Mouse (Mus musculus) C2C12 (cell line): ENCODE measurements around the gene Crtam. TPM values are rescaled to one million over a fixed set of nuclear protein-coding genes. Genes with fewer than 3 reads are reported as not detected.

Experiments
- H3K27me3 ChIP-seq: one replicate; pipeline ENCODE4 v1.6.1; 2011; ENCODE audit not compliant: control insufficient read depth, insufficient read depth, insufficient read length
- H3K36me3 ChIP-seq: one replicate; pipeline ENCODE4 v1.6.1; 2011; ENCODE audit not compliant: control insufficient read depth, insufficient read depth
- H3K4me3 ChIP-seq: one replicate; pipeline ENCODE4 v1.5.1; 2011; ENCODE audit warnings: mild to moderate bottlenecking, control low read depth; ENCODE audit not compliant: poor library complexity, insufficient read depth, severe bottlenecking
- H3K79me2 ChIP-seq: one replicate; pipeline ENCODE4 v1.6.1; 2011; ENCODE audit not compliant: control insufficient read depth, insufficient read depth
- H3K79me3 ChIP-seq: one replicate; pipeline ENCODE4 v1.6.1; 2011; ENCODE audit warnings: low read depth, control low read depth
- H3ac ChIP-seq: one replicate; pipeline ENCODE3; 2011; ENCODE audit warnings: low read depth; ENCODE audit not compliant: control insufficient read depth, insufficient read length
- CEBPB ChIP-seq: IDR thresholded peaks from one replicate; pipeline ENCODE4 v1.6.1; 2011; ENCODE audit warnings: low read depth, mild to moderate bottlenecking, control low read depth, moderate library complexity
- CTCF ChIP-seq: IDR thresholded peaks from one replicate; pipeline ENCODE4 v1.5.1; 2011; ENCODE audit not compliant: control insufficient read depth, insufficient read depth, insufficient read length
- FOSL1 ChIP-seq: IDR thresholded peaks from one replicate; pipeline ENCODE4 v1.8.0; 2011; ENCODE audit warnings: mild to moderate bottlenecking, low read length; ENCODE audit not compliant: poor library complexity, insufficient read depth, severe bottlenecking
- MAX ChIP-seq: IDR thresholded peaks from one replicate; pipeline ENCODE4 v1.6.1; 2011; ENCODE audit warnings: mild to moderate bottlenecking, control low read depth
- MYOD1 ChIP-seq: IDR thresholded peaks from one replicate; pipeline ENCODE4 v1.6.1; 2011; ENCODE audit warnings: low read depth; ENCODE audit not compliant: control insufficient read depth, insufficient read length
- MYOG ChIP-seq: IDR thresholded peaks from one replicate; pipeline ENCODE4 v1.6.1; 2011; ENCODE audit not compliant: control insufficient read depth, insufficient read length; ENCODE audit errors: extremely low read depth
- USF1 ChIP-seq: IDR thresholded peaks from one replicate; pipeline ENCODE4 v1.6.1; 2011; ENCODE audit warnings: low read depth, mild to moderate bottlenecking, control low read depth, moderate library complexity
- polyA plus RNA-seq: library from polyadenylated mRNA; unstranded; fragments of >200 nt; fragmentation: generic; extraction: Trizol; gene quantifications from one replicate; pipeline ENCODE4 v1.2.1, GENCODE M21; 2012; ENCODE audit warnings: missing spikeins

Crtam gene
- polyA plus RNA-seq, 1 experiment: 0.04 TPM

DNA sequence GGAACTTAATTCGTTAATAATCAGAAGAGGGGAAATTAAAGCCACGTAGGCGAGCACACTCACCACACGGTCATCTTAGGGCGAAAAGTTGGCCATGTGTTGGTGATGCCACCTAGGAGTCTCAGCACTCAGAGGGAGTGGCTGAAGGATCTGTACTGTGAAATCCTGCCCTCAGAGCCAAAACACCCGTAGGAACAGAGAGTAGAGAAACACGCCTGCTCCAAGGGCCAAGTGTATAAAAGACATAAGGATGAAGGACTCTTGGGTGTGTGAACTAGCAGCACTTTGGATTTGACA is 40.1 kb downstream of the Crtam start:
- peaks cover 51% of the 10 kb centered on the region for H3K27me3 ChIP-seq
- H3K4me3 ChIP-seq: no peak overlapping the region
- no peaks in the 10 kb centered on the region for H3K79me3 ChIP-seq
- no peak overlapping the region for H3ac ChIP-seq
- H3K36me3 ChIP-seq: no peaks in the 10 kb centered on the region
- H3K79me2 ChIP-seq: no peaks in the 10 kb centered on the region
- no peak for TF ChIP-seq FOSL1
- TF ChIP-seq MYOG: no peak
- no peak for TF ChIP-seq CEBPB
- no peak for TF ChIP-seq MYOD1
- TF ChIP-seq CTCF: no peak
- no peak for TF ChIP-seq MAX
- TF ChIP-seq USF1: no peak

DNA sequence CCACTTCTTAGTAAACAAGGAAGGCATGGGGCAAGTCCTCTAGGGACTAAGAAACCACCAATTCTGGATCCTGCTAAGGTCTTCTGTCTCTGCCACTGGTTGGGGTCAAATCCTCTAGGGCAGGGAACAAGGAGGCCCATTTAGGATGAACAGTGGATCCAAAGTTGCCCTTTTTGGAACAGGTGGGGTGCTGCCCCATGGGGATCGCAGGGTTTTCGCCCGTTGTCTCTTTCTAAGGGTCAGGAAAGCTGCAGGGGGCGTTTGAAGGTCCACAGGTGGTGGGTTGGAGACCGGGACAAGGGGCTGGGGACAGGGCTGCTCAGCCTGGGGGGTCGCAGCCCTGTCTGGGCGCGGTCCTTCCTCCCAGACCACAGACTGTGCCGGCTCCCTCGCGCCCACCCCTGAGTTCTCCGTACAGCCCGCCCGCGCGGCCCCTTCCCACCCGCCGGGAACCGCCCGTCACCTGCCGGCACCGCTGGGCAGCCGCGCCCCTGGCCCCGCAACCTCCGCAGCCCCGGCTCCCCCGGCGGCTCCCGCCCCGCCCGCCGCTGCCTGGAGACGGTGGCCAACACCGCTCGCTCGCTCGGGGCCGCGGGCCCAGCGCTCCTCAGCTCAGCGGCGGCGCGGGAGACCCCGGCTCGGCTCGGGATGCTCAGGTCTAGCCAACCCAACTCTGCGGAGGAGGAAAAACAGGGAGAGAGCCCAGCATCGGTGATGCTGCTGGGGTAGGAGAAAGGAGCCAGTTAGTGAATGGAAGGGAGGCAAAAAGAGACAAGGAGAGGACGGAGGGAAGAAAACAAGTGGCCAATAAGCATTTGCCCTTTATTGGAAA is 40.6 kb downstream of the Crtam start, which contains the start of gene Jhy:
Jhy (minus strand) TSS at position 533 of the 832 bp plus-strand sequence.
- H3K4me3 ChIP-seq: no peak within 1 kb of the TSS
- no peaks in the 10 kb centered on the region for H3K79me2 ChIP-seq
- no peak for TF ChIP-seq CEBPB
- TF ChIP-seq MYOD1: no peak
- no peak for TF ChIP-seq USF1
- TF ChIP-seq MAX: no peak
- no peak for TF ChIP-seq MYOG
- no peak for TF ChIP-seq FOSL1
- no peak for TF ChIP-seq CTCF
- no peak within 1 kb of the TSS for H3ac ChIP-seq
- H3K79me3 ChIP-seq: no peaks in the 10 kb centered on the region
- H3K36me3 ChIP-seq: no peaks in the 10 kb centered on the region
- H3K27me3 ChIP-seq: peaks cover 51% of the 10 kb centered on the region

DNA sequence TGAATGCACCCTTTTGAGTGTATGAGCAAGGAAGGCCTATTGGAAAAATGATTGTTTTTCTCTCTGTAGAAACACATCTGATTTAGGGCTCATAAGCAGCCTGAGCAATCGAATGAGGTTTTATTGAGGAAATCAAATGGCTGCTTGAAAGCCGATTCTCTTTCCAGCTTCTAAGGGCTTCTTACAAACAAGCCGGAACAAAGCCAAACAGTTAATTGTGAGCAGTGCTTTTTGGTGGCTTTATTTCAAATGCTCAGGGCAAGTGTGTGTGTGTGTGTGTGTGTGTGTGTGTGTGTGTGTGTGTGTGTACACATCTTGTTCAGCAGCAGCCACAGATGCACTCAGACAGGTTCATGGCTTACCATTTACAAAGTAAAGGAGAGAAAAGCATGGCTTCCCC is 43.0 kb downstream of the Crtam start:
- H3K36me3 ChIP-seq: no peaks in the 10 kb centered on the region
- peaks cover 49% of the 10 kb centered on the region for H3K27me3 ChIP-seq
- H3K79me2 ChIP-seq: no peaks in the 10 kb centered on the region
- no peak overlapping the region for H3ac ChIP-seq
- H3K79me3 ChIP-seq: no peaks in the 10 kb centered on the region
- H3K4me3 ChIP-seq: no peak overlapping the region
- no peak for TF ChIP-seq MAX

DNA sequence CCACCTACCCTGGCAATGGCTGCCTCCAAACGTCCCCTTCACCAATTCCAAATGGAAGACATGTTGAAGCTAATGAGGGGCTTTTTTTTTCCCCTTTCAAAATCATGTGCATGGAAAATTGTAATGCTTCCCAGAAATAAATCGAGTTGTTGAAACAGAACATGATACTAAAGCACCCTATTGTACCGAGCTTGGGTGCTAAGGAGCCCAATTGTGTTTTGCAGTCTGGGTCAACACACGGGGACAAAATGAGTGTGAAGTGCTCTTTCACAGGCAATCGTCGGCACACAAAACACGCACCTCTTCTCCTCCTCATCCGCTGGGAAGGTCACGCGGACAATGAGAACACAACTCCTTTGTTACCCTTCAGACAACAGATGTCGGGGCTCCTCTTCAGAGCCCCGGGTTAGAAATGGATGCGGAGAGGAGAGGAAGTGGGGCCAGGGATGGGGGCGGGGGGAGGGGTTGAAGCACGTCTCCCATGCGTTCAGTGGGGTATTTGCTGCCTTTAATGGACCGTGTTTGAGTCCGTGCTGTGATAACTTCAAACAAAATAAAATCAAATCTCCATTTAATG is 55.3 kb downstream of the Crtam start:
- Histone ChIP-seq H3K79me2 (no peaks in the 10 kb centered on the region), H3K36me3 (no peaks in the 10 kb centered on the region), H3K4me3 (no peak overlapping the region), H3K27me3 (peaks cover 56% of the 10 kb centered on the region), H3ac (no peak overlapping the region), H3K79me3 (no peaks in the 10 kb centered on the region)
- TF ChIP-seq CEBPB (no peak), MYOG (no peak), USF1 (no peak), MYOD1 (no peak), FOSL1 (no peak), CTCF (no peak), MAX (no peak)

DNA sequence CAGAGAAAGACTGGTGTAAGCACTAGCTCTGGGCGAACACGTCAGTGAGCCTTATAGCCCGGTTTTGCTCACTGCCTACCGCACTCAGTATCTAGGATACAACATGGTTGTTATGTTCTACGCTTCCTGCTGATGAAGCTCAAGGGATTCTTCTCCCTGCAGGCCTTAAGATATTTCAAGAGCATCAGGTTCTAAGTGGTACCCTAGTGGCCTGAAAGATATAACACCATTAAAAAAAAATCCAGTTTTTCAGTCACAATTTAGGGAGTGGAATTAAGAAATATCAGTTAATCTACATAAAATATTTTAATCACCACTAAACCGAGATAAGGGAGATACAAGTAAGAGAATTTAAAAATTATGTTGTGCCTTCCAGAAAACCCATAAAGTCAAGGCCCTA is 56.0 kb downstream of the Crtam start:
- Histone ChIP-seq H3ac (no peak overlapping the region), H3K79me2 (no peaks in the 10 kb centered on the region), H3K36me3 (no peaks in the 10 kb centered on the region), H3K27me3 (peaks cover 60% of the 10 kb centered on the region), H3K4me3 (no peak overlapping the region), H3K79me3 (no peaks in the 10 kb centered on the region)
- TF ChIP-seq FOSL1 (no peak), MYOG (no peak), MYOD1 (no peak), CEBPB (no peak), MAX (no peak), USF1 (no peak), CTCF (no peak)

DNA sequence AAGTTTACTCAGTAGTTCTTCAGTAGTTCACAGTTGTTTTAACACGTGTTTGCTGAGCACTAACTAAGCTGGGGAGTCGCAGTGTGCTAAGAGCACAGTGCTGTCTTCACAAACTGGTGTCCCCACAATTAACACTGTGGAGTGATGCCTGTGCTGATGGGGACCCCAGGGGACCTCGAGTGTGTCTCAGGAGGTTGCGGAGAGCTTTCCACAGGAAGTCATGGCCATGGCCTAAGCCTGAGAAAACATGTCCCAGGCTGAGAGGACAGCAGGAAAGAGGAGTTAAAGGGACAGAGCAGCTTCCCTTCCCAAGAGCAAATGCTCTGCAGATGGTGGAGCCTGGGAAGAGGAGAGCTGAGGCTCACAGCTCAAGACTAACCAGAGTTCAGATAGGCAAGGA is 57.3 kb downstream of the Crtam start:
- H3K4me3 ChIP-seq: no peak overlapping the region
- no peaks in the 10 kb centered on the region for H3K79me2 ChIP-seq
- H3K36me3 ChIP-seq: no peaks in the 10 kb centered on the region
- TF ChIP-seq MAX (no peak), MYOD1 (no peak), CEBPB (no peak), USF1 (no peak), MYOG (no peak), FOSL1 (no peak), CTCF (no peak)
- peaks cover 62% of the 10 kb centered on the region for H3K27me3 ChIP-seq
- no peaks in the 10 kb centered on the region for H3K79me3 ChIP-seq
- no peak overlapping the region for H3ac ChIP-seq
